Mouse (Mus musculus) hindbrain, embryonic 16.5 days (tissue): Measurements from ENCODE around the gene Coro1b. TPM values are rescaled to one million over a fixed set of nuclear protein-coding genes. Genes with fewer than 3 reads are reported as not detected.
A peak's percentile ranks its signal among the peaks of the same experiment; 100 is the strongest.

Source experiments
- ATAC-seq: fragments of 200-750 bp; cut with Nextera tagmentation; 2 replicates; pipeline ENCODE4 v1.8.0; 2017; ENCODE audit warnings: moderate TSS enrichment, moderate library complexity
- H3K27ac ChIP-seq: fragments of 300-500 bp; sonication (generic); 2 replicates; pipeline ENCODE4 v1.5.1; 2014; ENCODE audit warnings: low read depth, mild to moderate bottlenecking, control low read depth, low read length, moderate library complexity
- H3K27me3 ChIP-seq: fragments of 300-500 bp; sonication (generic); replicated peaks from 2 replicates; pipeline ENCODE4 v1.6.1; 2014; ENCODE audit warnings: low read length; ENCODE audit not compliant: control insufficient read depth, insufficient read depth
- H3K36me3 ChIP-seq: fragments of 300-500 bp; sonication (generic); 2 replicates; pipeline ENCODE4 v1.6.1; 2014; ENCODE audit warnings: mild to moderate bottlenecking, low read length, moderate library complexity, mixed read lengths; ENCODE audit not compliant: control insufficient read depth, insufficient read depth
- H3K4me1 ChIP-seq: fragments of 300-500 bp; sonication (generic); 2 replicates; pipeline ENCODE4 v1.6.1; 2014; ENCODE audit warnings: low read depth, low read length; ENCODE audit not compliant: control insufficient read depth, insufficient read depth
- H3K4me2 ChIP-seq: fragments of 300-500 bp; sonication (generic); 2 replicates; pipeline ENCODE4 v1.6.1; 2014; ENCODE audit warnings: mild to moderate bottlenecking, low read length, control low read depth, moderate library complexity
- H3K4me3 ChIP-seq: fragments of 300-500 bp; sonication (generic); 2 replicates; pipeline ENCODE4 v1.5.1; 2014; ENCODE audit warnings: mild to moderate bottlenecking, low read length, control low read depth, moderate library complexity
- H3K9ac ChIP-seq: fragments of 300-500 bp; sonication (generic); 2 replicates; pipeline ENCODE4 v1.6.1; 2014; ENCODE audit warnings: low read depth, mild to moderate bottlenecking, control low read depth, low read length, moderate library complexity
- H3K9me3 ChIP-seq: fragments of 300-500 bp; sonication (generic); 2 replicates; pipeline ENCODE4 v1.6.1; 2014; ENCODE audit warnings: mild to moderate bottlenecking, low read length, moderate library complexity; ENCODE audit not compliant: control insufficient read depth
- WGBS: fragments of 180-500 bp; shearing (Covaris S2); extraction: QIAGEN DNeasy Blood & Tissue Kit; methylation state at CpG from one replicate; pipeline ENCODE4 v1.1.7; 2014; 5-methylcytosine and 5-hydroxymethylcytosine counted together
- polyA plus RNA-seq: library from polyadenylated mRNA; unstranded; fragments of >200 nt; fragmentation: Nextera tagmentation; extraction: Ambion mirVana; gene quantifications from 2 replicates; pipeline ENCODE4 v1.2.1, GENCODE M21; 2015

Gene Coro1b
- polyA plus RNA-seq, 1 experiment from 2014 or later: 122 TPM

GRCm38 (mm10) chr19:4170723-4171392 lies 22.4 kb downstream of the Coro1b start:
- Histone ChIP-seq H3K9ac (no peak overlapping the region), H3K4me2 (no peak overlapping the region), H3K27me3 (no peaks in the 10 kb centered on the region), H3K4me3 (no peak overlapping the region), H3K27ac (no peak overlapping the region), H3K9me3 (no peaks in the 10 kb centered on the region), H3K36me3 (no peaks in the 10 kb centered on the region), H3K4me1 (peaks cover 11% of the 10 kb centered on the region)
- WGBS: 90% methylated on average over 10 of the region's 10 CpGs
- no peak for ATAC-seq

GRCm38 (mm10) chr19:4171393-4172290 lies 23.2 kb downstream of the Coro1b start:
- ATAC-seq: no peak
- peaks cover 11% of the 10 kb centered on the region for H3K4me1 ChIP-seq
- WGBS: 64% methylated on average over 13 of the region's 13 CpGs
- H3K9me3 ChIP-seq: no peaks in the 10 kb centered on the region
- H3K9ac ChIP-seq: peak overlapping the region; percentile 38
- no peak overlapping the region for H3K4me3 ChIP-seq
- H3K36me3 ChIP-seq: no peaks in the 10 kb centered on the region
- no peak overlapping the region for H3K27ac ChIP-seq
- H3K4me2 ChIP-seq: no peak overlapping the region; the same call in 1 of the 2 replicates
- H3K27me3 ChIP-seq: no peaks in the 10 kb centered on the region

GRCm38 (mm10) chr19:4172925-4173324 lies 24.5 kb downstream of the Coro1b start:
- 61% methylated on average over 11 of the region's 11 CpGs for WGBS

GRCm38 (mm10) chr19:4175368-4175947 lies 27.0 kb downstream of the Coro1b start, which contains the start of gene Carns1:
Gene Carns1 (minus strand): TSS chr19:4175479.
- no peak within 1 kb of the TSS for H3K4me3 ChIP-seq
- H3K4me1 ChIP-seq: peaks cover 6% of the 10 kb centered on the region
- no peaks in the 10 kb centered on the region for H3K9me3 ChIP-seq
- no peak for ATAC-seq
- 6% methylated on average over 11 of the region's 11 CpGs for WGBS
- no peak within 1 kb of the TSS for H3K27ac ChIP-seq
- no peaks in the 10 kb centered on the region for H3K27me3 ChIP-seq
- no peaks in the 10 kb centered on the region for H3K36me3 ChIP-seq
- H3K4me2 ChIP-seq: peak within 1 kb of the TSS; percentile 37
- peak within 1 kb of the TSS; percentile 35; the same call in 1 of the 2 replicates for H3K9ac ChIP-seq

More at GRCm38 (mm10) chr19:4172925-4173324, 24.5 kb downstream of the Coro1b start:
- Histone ChIP-seq H3K4me3 (no peak overlapping the region), H3K9me3 (no peaks in the 10 kb centered on the region), H3K27ac (no peak overlapping the region), H3K36me3 (no peaks in the 10 kb centered on the region), H3K4me1 (peaks cover 11% of the 10 kb centered on the region), H3K27me3 (no peaks in the 10 kb centered on the region), H3K9ac (no peak overlapping the region; the same call in 1 of the 2 replicates), H3K4me2 (no peak overlapping the region)
- ATAC-seq: no peak

GRCm38 (mm10) chr19:4180411-4180810 lies 32.0 kb downstream of the Coro1b start:
- Histone ChIP-seq H3K36me3 (no peaks in the 10 kb centered on the region), H3K9ac (no peak overlapping the region), H3K9me3 (no peaks in the 10 kb centered on the region), H3K27ac (no peak overlapping the region), H3K4me2 (no peak overlapping the region), H3K27me3 (no peaks in the 10 kb centered on the region), H3K4me1 (peaks cover 7% of the 10 kb centered on the region), H3K4me3 (no peak overlapping the region)
- ATAC-seq: no peak
- WGBS: 92% methylated on average over 7 of the region's 7 CpGs

GRCm38 (mm10) chr19:4181892-4182291 lies 33.5 kb downstream of the Coro1b start:
- Histone ChIP-seq H3K4me1 (peaks cover 5% of the 10 kb centered on the region), H3K4me2 (no peak overlapping the region), H3K9ac (no peak overlapping the region), H3K27me3 (no peaks in the 10 kb centered on the region), H3K27ac (no peak overlapping the region), H3K4me3 (no peak overlapping the region), H3K9me3 (no peaks in the 10 kb centered on the region), H3K36me3 (no peaks in the 10 kb centered on the region)
- peak; percentile 72 for ATAC-seq
- 33% methylated on average over 3 of the region's 3 CpGs for WGBS

- Histone ChIP-seq H3K4me2 (no peak overlapping the region), H3K4me1 (peaks cover 5% of the 10 kb centered on the region), H3K9me3 (no peaks in the 10 kb centered on the region), H3K9ac (no peak overlapping the region), H3K27ac (no peak overlapping the region), H3K27me3 (no peaks in the 10 kb centered on the region), H3K4me3 (no peak overlapping the region), H3K36me3 (no peaks in the 10 kb centered on the region)
- ATAC-seq: no peak
- 68% methylated on average over 2 of the region's 2 CpGs for WGBS
These were observed 35.3 kb downstream of the Coro1b start for GRCm38 (mm10) chr19:4183689-4184088.

- Histone ChIP-seq H3K4me1 (peaks cover 5% of the 10 kb centered on the region), H3K36me3 (no peaks in the 10 kb centered on the region), H3K9ac (no peak overlapping the region), H3K4me3 (no peak overlapping the region), H3K27ac (no peak overlapping the region), H3K27me3 (no peaks in the 10 kb centered on the region), H3K9me3 (no peaks in the 10 kb centered on the region), H3K4me2 (no peak overlapping the region)
- no peak for ATAC-seq
- 67% methylated on average over 15 of the region's 15 CpGs for WGBS
These were observed 36.9 kb downstream of the Coro1b start for GRCm38 (mm10) chr19:4184976-4185975.
